Mouse (Mus musculus) macrophage (primary cell): Measurements from ENCODE around the gene Nrxn3. TPM values are rescaled to one million over a fixed set of nuclear protein-coding genes. Genes with fewer than 3 reads are reported as not detected.

Source experiments
- H3K27ac ChIP-seq: fragments of 350-480 bp; formaldehyde crosslinking; 2 replicates; pipeline ENCODE4 v1.9.0; 2021
- H3K36me3 ChIP-seq: fragments of 350-480 bp; formaldehyde crosslinking; 2 replicates; pipeline ENCODE4 v1.9.0; 2021; ENCODE audit errors: inconsistent target
- H3K4me3 ChIP-seq: fragments of 350-480 bp; formaldehyde crosslinking; 2 replicates; pipeline ENCODE4 v1.9.0; 2021; ENCODE audit errors: inconsistent target
- H3K79me2 ChIP-seq: fragments of 350-480 bp; formaldehyde crosslinking; 2 replicates; pipeline ENCODE4 v1.9.0; 2021; ENCODE audit errors: inconsistent target
- WGBS: methylation state at CpG from one replicate; pipeline ENCODE4 v1.1.7; 2026; ENCODE audit warnings: inconsistent platforms; ENCODE audit not compliant: missing documents; 5-methylcytosine and 5-hydroxymethylcytosine counted together
- polyA plus RNA-seq: library from polyadenylated mRNA; stranded (reverse); fragments of 250-400 nt; gene quantifications from 3 replicates; pipeline ENCODE4 v1.2.4, GENCODE M21; 2018; ENCODE audit warnings: inconsistent platforms

Nrxn3 gene
- polyA plus RNA-seq, 1 experiment from 2014 or later: not detected

- Histone ChIP-seq H3K4me3 (no peak overlapping the region), H3K27ac (no peak overlapping the region), H3K36me3 (no peaks in the 10 kb centered on the region), H3K79me2 (no peaks in the 10 kb centered on the region)
- WGBS: 95% methylated on average over 6 of the region's 6 CpGs
These were observed 118.7 kb downstream of the Nrxn3 start for GRCm38 (mm10) chr12:88841350-88841749.

GRCm38 (mm10) chr12:88850400-88851179 is 127.9 kb downstream of the Nrxn3 start:
- 56% methylated on average over 6 of the region's 6 CpGs for WGBS
- Histone ChIP-seq H3K4me3 (no peak overlapping the region), H3K79me2 (no peaks in the 10 kb centered on the region), H3K27ac (no peak overlapping the region), H3K36me3 (no peaks in the 10 kb centered on the region)

GRCm38 (mm10) chr12:88854039-88854438 is 131.4 kb downstream of the Nrxn3 start:
- 74% methylated on average over 4 of the region's 4 CpGs for WGBS
- H3K27ac ChIP-seq: no peak overlapping the region
- H3K79me2 ChIP-seq: no peaks in the 10 kb centered on the region
- no peaks in the 10 kb centered on the region for H3K36me3 ChIP-seq
- no peak overlapping the region for H3K4me3 ChIP-seq

GRCm38 (mm10) chr12:88857701-88858100 is 135.0 kb downstream of the Nrxn3 start:
- Histone ChIP-seq H3K4me3 (no peak overlapping the region), H3K79me2 (no peaks in the 10 kb centered on the region), H3K27ac (no peak overlapping the region), H3K36me3 (no peaks in the 10 kb centered on the region)
- 94% methylated on average over 2 of the region's 2 CpGs for WGBS

- no peak overlapping the region for H3K27ac ChIP-seq
- no peaks in the 10 kb centered on the region for H3K79me2 ChIP-seq
- no peak overlapping the region for H3K4me3 ChIP-seq
- H3K36me3 ChIP-seq: no peaks in the 10 kb centered on the region
- WGBS: 82% methylated on average over 6 of the region's 6 CpGs
These were observed 137.0 kb downstream of the Nrxn3 start for GRCm38 (mm10) chr12:88859456-88860345.

- no peak overlapping the region for H3K4me3 ChIP-seq
- H3K79me2 ChIP-seq: no peaks in the 10 kb centered on the region
- H3K36me3 ChIP-seq: no peaks in the 10 kb centered on the region
- no peak overlapping the region for H3K27ac ChIP-seq
- 81% methylated on average over 4 of the region's 4 CpGs for WGBS
These were observed 137.7 kb downstream of the Nrxn3 start for GRCm38 (mm10) chr12:88860397-88860796.

GRCm38 (mm10) chr12:88863069-88863468 is 140.4 kb downstream of the Nrxn3 start:
- Histone ChIP-seq H3K79me2 (no peaks in the 10 kb centered on the region), H3K36me3 (no peaks in the 10 kb centered on the region), H3K4me3 (no peak overlapping the region), H3K27ac (no peak overlapping the region)
- 72% methylated on average over 4 of the region's 4 CpGs for WGBS

- H3K79me2 ChIP-seq: no peaks in the 10 kb centered on the region
- H3K36me3 ChIP-seq: no peaks in the 10 kb centered on the region
- H3K4me3 ChIP-seq: no peak overlapping the region
- H3K27ac ChIP-seq: no peak overlapping the region
These were observed 145.6 kb downstream of the Nrxn3 start for GRCm38 (mm10) chr12:88868288-88868687.

GRCm38 (mm10) chr12:88897331-88897730 is 174.7 kb downstream of the Nrxn3 start:
- no peaks in the 10 kb centered on the region for H3K79me2 ChIP-seq
- H3K36me3 ChIP-seq: no peaks in the 10 kb centered on the region
- 62% methylated on average over 1 of the region's 1 CpGs for WGBS
- H3K4me3 ChIP-seq: no peak overlapping the region
- no peak overlapping the region for H3K27ac ChIP-seq

GRCm38 (mm10) chr12:88900014-88900727 is 177.5 kb downstream of the Nrxn3 start:
- H3K36me3 ChIP-seq: no peaks in the 10 kb centered on the region
- H3K4me3 ChIP-seq: no peak overlapping the region
- WGBS: 67% methylated on average over 7 of the region's 7 CpGs
- H3K27ac ChIP-seq: no peak overlapping the region
- H3K79me2 ChIP-seq: no peaks in the 10 kb centered on the region

GRCm38 (mm10) chr12:88900728-88901080 is 178.0 kb downstream of the Nrxn3 start:
- no peak overlapping the region for H3K4me3 ChIP-seq
- H3K36me3 ChIP-seq: no peaks in the 10 kb centered on the region
- WGBS: 9% methylated on average over 1 of the region's 1 CpGs
- no peaks in the 10 kb centered on the region for H3K79me2 ChIP-seq
- no peak overlapping the region for H3K27ac ChIP-seq

- 53% methylated on average over 2 of the region's 2 CpGs for WGBS
- Histone ChIP-seq H3K79me2 (no peaks in the 10 kb centered on the region), H3K27ac (no peak overlapping the region), H3K36me3 (no peaks in the 10 kb centered on the region), H3K4me3 (no peak overlapping the region)
These were observed 188.1 kb downstream of the Nrxn3 start for GRCm38 (mm10) chr12:88910761-88911160.

- WGBS: 72% methylated on average over 2 of the region's 2 CpGs
- no peak overlapping the region for H3K27ac ChIP-seq
- no peak overlapping the region for H3K4me3 ChIP-seq
- no peaks in the 10 kb centered on the region for H3K36me3 ChIP-seq
- H3K79me2 ChIP-seq: no peaks in the 10 kb centered on the region
These were observed 194.1 kb downstream of the Nrxn3 start for GRCm38 (mm10) chr12:88916752-88917151.

GRCm38 (mm10) chr12:88924896-88925295 is 202.2 kb downstream of the Nrxn3 start:
- Histone ChIP-seq H3K36me3 (no peaks in the 10 kb centered on the region), H3K79me2 (no peaks in the 10 kb centered on the region), H3K4me3 (no peak overlapping the region), H3K27ac (no peak overlapping the region)
- 77% methylated on average over 3 of the region's 3 CpGs for WGBS

GRCm38 (mm10) chr12:88926306-88926705 is 203.6 kb downstream of the Nrxn3 start:
- no peak overlapping the region for H3K27ac ChIP-seq
- no peak overlapping the region for H3K4me3 ChIP-seq
- H3K79me2 ChIP-seq: no peaks in the 10 kb centered on the region
- WGBS: 98% methylated on average over 4 of the region's 4 CpGs
- no peaks in the 10 kb centered on the region for H3K36me3 ChIP-seq
